Mouse (Mus musculus) heart, adult 2 months (tissue): ENCODE measurements around the gene Snx9. TPM values are rescaled to one million over a fixed set of nuclear protein-coding genes. Genes with fewer than 3 reads are reported as not detected.

Experiments
- DNase-seq, 2 experiments: peaks; one replicate each; pipeline ENCODE4 v3.0.0; 2021
- H3K27ac ChIP-seq: fragments of 200-600 bp; 2 replicates; pipeline ENCODE4 v1.8.1; 2022
- H3K27me3 ChIP-seq: fragments of 200-500 bp; 2 replicates; pipeline ENCODE4 v1.6.1; 2012; ENCODE audit warnings: mild to moderate bottlenecking, low read length, inconsistent platforms, mixed read lengths; ENCODE audit not compliant: control insufficient read depth, insufficient read depth
- H3K36me3 ChIP-seq: fragments of 200-500 bp; 2 replicates; pipeline ENCODE4 v1.6.1; 2012; ENCODE audit warnings: low read length, inconsistent platforms; ENCODE audit not compliant: control insufficient read depth, insufficient read depth
- H3K4me1 ChIP-seq: fragments of 200-500 bp; 2 replicates; pipeline ENCODE4 v1.6.1; 2011; ENCODE audit warnings: low read length; ENCODE audit not compliant: control insufficient read depth, insufficient read depth
- H3K4me3 ChIP-seq: fragments of 200-600 bp; 2 replicates; pipeline ENCODE4 v1.8.1; 2022
- H3K79me2 ChIP-seq: fragments of 200-500 bp; replicated peaks from 2 replicates; pipeline ENCODE4 v1.6.1; 2012; ENCODE audit warnings: mild to moderate bottlenecking, inconsistent platforms, low read length, moderate library complexity, mixed read lengths; ENCODE audit not compliant: control insufficient read depth, insufficient read depth
- H3K9ac ChIP-seq: fragments of 200-500 bp; 2 replicates; pipeline ENCODE4 v1.6.1; 2012; ENCODE audit warnings: low read depth, mild to moderate bottlenecking, control low read depth, inconsistent platforms, low read length, mixed read lengths
- CTCF ChIP-seq: fragments of 200-600 bp; IDR thresholded peaks from 2 replicates; pipeline ENCODE4 v1.8.1; 2022; ENCODE audit warnings: antibody characterized with exemption, mild to moderate bottlenecking, moderate library complexity
- EP300 ChIP-seq: fragments of 200-500 bp; IDR thresholded peaks from 2 replicates; pipeline ENCODE4 v1.6.1; 2011; ENCODE audit warnings: low read depth, low read length, control low read depth; ENCODE audit not compliant: insufficient read depth
- POLR2A ChIP-seq: fragments of 200-500 bp; IDR thresholded peaks from 2 replicates; pipeline ENCODE4 v1.6.1; 2011; ENCODE audit warnings: mild to moderate bottlenecking, low read depth, low read length, control low read depth; ENCODE audit not compliant: insufficient read depth
- WGBS: fragments of 180-500 bp; shearing (Covaris S2); methylation state at CpG from one replicate; pipeline ENCODE4 v1.1.7; 2018; 5-methylcytosine and 5-hydroxymethylcytosine counted together
- intact Hi-C: fragments of 180-260 bp; cut with DNase I; formaldehyde crosslinking; loops from one replicate; pipeline ENCODE4 v1.15.1; 2025
- polyA plus RNA-seq: library from polyadenylated mRNA; depleted of rRNA; stranded (reverse); fragments of >200 nt; gene quantifications from 2 replicates; pipeline ENCODE4 v1.2.3, GENCODE M21; 2012
- total RNA-seq, 2 experiments: library from RNA; stranded (reverse); gene quantifications; 2 replicates each; pipeline ENCODE4 v1.2.3; 2021

The Snx9 gene
- total and polyA plus RNA-seq, 3 experiments = 16.7 to 31.9 (median 30.2) TPM

DNA sequence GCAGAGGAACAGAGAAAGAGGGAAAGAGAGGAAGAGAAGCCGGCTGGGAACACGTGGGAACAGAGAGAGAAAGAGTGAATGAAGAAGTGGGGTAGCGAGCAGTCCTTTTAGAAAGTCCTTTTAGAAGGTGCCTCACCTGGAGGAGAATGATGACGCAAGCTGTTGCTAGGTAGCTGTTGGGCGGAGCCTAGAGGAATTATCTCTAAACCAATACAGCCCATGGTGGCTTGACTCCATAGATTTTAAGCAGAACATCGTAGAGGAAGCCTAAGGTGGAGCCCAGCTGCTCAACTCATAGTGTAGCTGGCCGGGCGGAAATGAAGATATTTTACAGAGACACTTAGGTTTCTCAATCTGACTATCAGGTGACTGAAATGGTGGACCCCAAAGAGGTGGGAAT lies 122.6 kb downstream of the Snx9 start:
- intact Hi-C loops = no loop called here
- TF ChIP-seq EP300 = no peak
- TF ChIP-seq POLR2A = no peak
- no peak for TF ChIP-seq CTCF
- Histone ChIP-seq H3K9ac (no peak overlapping the region), H3K27ac (no peak overlapping the region), H3K4me1 (peaks cover 11% of the 10 kb centered on the region), H3K36me3 (no peaks in the 10 kb centered on the region), H3K27me3 (no peaks in the 10 kb centered on the region), H3K4me3 (no peak overlapping the region), H3K79me2 (no peaks in the 10 kb centered on the region)
- WGBS = 91% methylated on average over 8 of the region's 8 CpGs
- DNase-seq = peak in 1 of 2 experiments; percentile 8

DNA sequence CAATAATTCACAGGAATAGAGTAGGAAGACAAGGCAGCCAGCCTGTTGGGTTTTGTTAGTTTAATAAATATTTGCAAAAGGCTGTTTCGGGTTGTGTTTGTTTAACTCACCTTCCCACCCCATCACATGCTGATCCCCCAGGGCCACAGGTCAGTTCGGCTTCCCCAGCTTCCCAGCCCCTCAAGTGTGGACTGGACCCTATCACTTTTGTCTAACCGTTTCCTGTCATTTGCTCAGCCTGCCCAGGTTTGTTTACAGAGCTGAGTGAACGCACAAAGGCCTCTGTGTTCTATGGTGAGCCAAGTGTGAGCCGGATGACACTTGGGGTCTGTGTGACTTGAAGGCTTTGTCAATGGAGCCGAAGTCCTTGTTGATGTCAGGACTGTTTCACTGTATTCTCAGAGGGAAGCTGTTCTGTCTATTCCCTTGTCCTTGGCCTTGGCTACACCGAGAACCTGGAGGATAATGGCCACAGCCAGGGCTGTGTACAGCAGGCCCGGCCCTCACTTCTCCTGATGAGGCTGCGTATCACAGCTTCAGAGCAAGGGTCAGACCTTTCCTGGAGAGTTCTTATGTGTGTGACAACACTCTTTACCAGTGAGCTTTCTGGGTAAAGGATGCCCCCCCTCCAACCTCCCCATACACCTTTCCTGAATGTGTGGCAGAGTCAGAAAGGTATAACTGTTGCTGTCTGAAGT lies 124.1 kb downstream of the Snx9 start:
- Histone ChIP-seq H3K36me3 (no peaks in the 10 kb centered on the region), H3K79me2 (no peaks in the 10 kb centered on the region), H3K4me1 (peaks cover 2% of the 10 kb centered on the region), H3K9ac (no peak overlapping the region), H3K27me3 (no peaks in the 10 kb centered on the region), H3K27ac (no peak overlapping the region), H3K4me3 (no peak overlapping the region)
- peak in 1 of 2 experiments; percentile 9 for DNase-seq
- no peak for TF ChIP-seq CTCF
- TF ChIP-seq EP300 = no peak
- no peak for TF ChIP-seq POLR2A
- intact Hi-C loops = no loop called here
- WGBS = 65% methylated on average over 9 of the region's 9 CpGs

GRCm38 (mm10) chr17:5966706-5967105 lies 125.6 kb downstream of the Snx9 start:
- DNase-seq = peak in 1 of 2 experiments; percentile 13
- no peak overlapping the region for H3K9ac ChIP-seq
- no peaks in the 10 kb centered on the region for H3K27me3 ChIP-seq
- H3K36me3 ChIP-seq = no peaks in the 10 kb centered on the region
- no peak overlapping the region for H3K27ac ChIP-seq
- intact Hi-C loops = no loop called here
- no peaks in the 10 kb centered on the region for H3K79me2 ChIP-seq
- WGBS = 86% methylated on average over 5 of the region's 5 CpGs
- H3K4me3 ChIP-seq = no peak overlapping the region
- no peaks in the 10 kb centered on the region; the same call in 1 of the 2 replicates for H3K4me1 ChIP-seq
- TF ChIP-seq POLR2A = no peak
- no peak for TF ChIP-seq EP300
- TF ChIP-seq CTCF = no peak

DNA sequence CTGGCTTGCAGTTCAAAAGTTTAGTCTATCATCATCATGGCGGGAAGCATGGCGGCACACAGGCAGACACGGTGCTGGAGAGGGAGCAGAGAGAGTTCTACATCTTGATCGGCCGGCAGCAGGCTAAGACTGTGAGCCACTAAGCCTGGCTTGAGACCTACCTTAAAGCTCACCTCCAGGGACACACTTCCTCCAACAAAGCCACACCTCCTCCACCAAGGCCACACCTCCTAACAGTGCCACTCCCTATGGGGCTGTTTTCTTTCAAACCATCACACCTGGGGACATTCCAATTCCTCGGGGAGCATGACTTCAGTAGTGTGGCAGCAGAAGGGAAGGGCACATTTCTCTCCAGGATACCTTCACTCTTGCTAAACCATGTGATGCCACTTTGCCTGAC lies 127.4 kb downstream of the Snx9 start:
- H3K36me3 ChIP-seq = no peaks in the 10 kb centered on the region
- no peaks in the 10 kb centered on the region for H3K27me3 ChIP-seq

GRCm38 (mm10) chr17:5969246-5969645 lies 128.1 kb downstream of the Snx9 start:
- Histone ChIP-seq H3K36me3 (no peaks in the 10 kb centered on the region), H3K4me1 (no peaks in the 10 kb centered on the region; the same call in 1 of the 2 replicates)
- intact Hi-C loops = no loop called here

More for the DNA sequence above, 127.4 kb downstream of the Snx9 start:
- no peak overlapping the region for H3K4me3 ChIP-seq
- 76% methylated on average over 6 of the region's 6 CpGs for WGBS
- intact Hi-C loops = no loop called here
- no peak overlapping the region for H3K27ac ChIP-seq
- H3K79me2 ChIP-seq = no peaks in the 10 kb centered on the region
- H3K9ac ChIP-seq = no peak overlapping the region
- TF ChIP-seq CTCF (no peak), EP300 (no peak)
- no peaks in the 10 kb centered on the region; the same call in 1 of the 2 replicates for H3K4me1 ChIP-seq
- peak in 1 of 2 experiments; percentile 13 for DNase-seq

DNA sequence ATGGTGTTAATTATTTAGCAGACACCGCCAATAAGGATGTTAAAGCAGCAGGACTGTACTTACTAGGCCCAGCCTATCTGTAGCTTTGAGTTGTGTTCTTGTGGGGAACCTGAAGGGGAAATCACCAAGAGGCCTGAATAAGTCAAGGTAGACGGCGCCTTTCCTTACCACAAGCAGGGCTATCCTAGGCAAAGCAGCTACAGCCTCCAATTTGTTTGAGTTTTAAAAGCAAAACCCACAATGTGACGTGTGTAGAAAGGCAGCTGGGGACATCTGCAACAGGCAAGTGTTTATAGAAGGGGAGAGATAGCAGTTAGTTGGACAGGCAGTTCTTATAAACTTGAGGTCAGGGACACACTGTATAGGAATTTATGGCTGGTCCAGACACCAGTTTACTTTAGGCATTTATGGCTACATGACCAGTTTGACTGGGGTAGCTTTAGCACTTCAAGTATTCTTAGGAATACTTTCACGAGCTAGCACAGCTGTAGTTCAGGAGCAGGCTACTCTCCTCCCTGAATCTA lies 129.2 kb downstream of the Snx9 start:
- Histone ChIP-seq H3K4me3 (no peak overlapping the region), H3K9ac (no peak overlapping the region), H3K79me2 (no peaks in the 10 kb centered on the region), H3K4me1 (peaks cover 2% of the 10 kb centered on the region), H3K36me3 (no peaks in the 10 kb centered on the region), H3K27ac (no peak overlapping the region), H3K27me3 (no peaks in the 10 kb centered on the region)
- WGBS = 82% methylated on average over 5 of the region's 5 CpGs
- intact Hi-C loops = no loop called here
- no peak for DNase-seq
- TF ChIP-seq CTCF = no peak
- TF ChIP-seq EP300 = no peak
- no peak for TF ChIP-seq POLR2A

More at GRCm38 (mm10) chr17:5969246-5969645, 128.1 kb downstream of the Snx9 start:
- Histone ChIP-seq H3K27ac (no peak overlapping the region), H3K4me3 (no peak overlapping the region), H3K79me2 (no peaks in the 10 kb centered on the region), H3K9ac (no peak overlapping the region), H3K27me3 (no peaks in the 10 kb centered on the region)
- DNase-seq = no peak
- 81% methylated on average over 3 of the region's 3 CpGs for WGBS
- no peak for TF ChIP-seq POLR2A
